Mouse (Mus musculus) MN1 (cell line): Measurements from ENCODE around the gene Klhl30.
A peak's percentile ranks its signal among the peaks of the same experiment; 100 is the strongest.

ENCODE experiments used
- DNase-seq: peaks from one replicate; pipeline ENCODE4 v3.0.0-alpha.2; 2016; ENCODE audit warnings: low spot score

The Klhl30 gene

GRCm38 (mm10) chr1:91364822-91365644 lies 14.2 kb downstream of the Klhl30 start:
- no peak for DNase-seq

GRCm38 (mm10) chr1:91365816-91366214 lies 15.0 kb downstream of the Klhl30 start:
- DNase-seq = no peak

GRCm38 (mm10) chr1:91366215-91367108 lies 15.6 kb downstream of the Klhl30 start, which contains the start of gene Erfe:
Erfe (plus strand) TSS chr1:91366430.
- DNase-seq = peak; percentile 68

GRCm38 (mm10) chr1:91367295-91367694 lies 16.5 kb downstream of the Klhl30 start:
- DNase-seq = no peak

- no peak for DNase-seq
Measured at GRCm38 (mm10) chr1:91369408-91369807, 18.6 kb downstream of the Klhl30 start.

- no peak for DNase-seq
Measured at GRCm38 (mm10) chr1:91370055-91370454, 19.2 kb downstream of the Klhl30 start.

GRCm38 (mm10) chr1:91373414-91373835 lies 22.6 kb downstream of the Klhl30 start:
- DNase-seq = no peak

- peak; percentile 79 for DNase-seq
Measured at GRCm38 (mm10) chr1:91380453-91381090, 29.8 kb downstream of the Klhl30 start.

- DNase-seq = no peak
Measured at GRCm38 (mm10) chr1:91381091-91381471, 30.3 kb downstream of the Klhl30 start.

GRCm38 (mm10) chr1:91390369-91390768 lies 39.6 kb downstream of the Klhl30 start:
- DNase-seq = no peak

- DNase-seq = peak; percentile 48
Measured at GRCm38 (mm10) chr1:91397927-91398259, 47.1 kb downstream of the Klhl30 start.

GRCm38 (mm10) chr1:91398260-91399062 lies 47.6 kb downstream of the Klhl30 start, which contains the start of gene Ilkap:
Ilkap (minus strand) TSS chr1:91398815.
- peak; percentile 91 for DNase-seq

- DNase-seq = no peak
Measured at GRCm38 (mm10) chr1:91404976-91405375, 54.2 kb downstream of the Klhl30 start.

GRCm38 (mm10) chr1:91405406-91406169 lies 54.8 kb downstream of the Klhl30 start:
- DNase-seq = no peak

- DNase-seq = no peak
Measured at GRCm38 (mm10) chr1:91407819-91408218, 57.0 kb downstream of the Klhl30 start.

GRCm38 (mm10) chr1:91411631-91412285 lies 60.9 kb downstream of the Klhl30 start:
- no peak for DNase-seq
